Mouse (Mus musculus) retina, postnatal 7 days (tissue): ENCODE results near the gene Enpp1.

Experiments used
- DNase-seq: peaks from one replicate; pipeline ENCODE4 v3.0.0-alpha.2; 2012; ENCODE audit warnings: low read depth, low spot score

The Enpp1 gene

DNA sequence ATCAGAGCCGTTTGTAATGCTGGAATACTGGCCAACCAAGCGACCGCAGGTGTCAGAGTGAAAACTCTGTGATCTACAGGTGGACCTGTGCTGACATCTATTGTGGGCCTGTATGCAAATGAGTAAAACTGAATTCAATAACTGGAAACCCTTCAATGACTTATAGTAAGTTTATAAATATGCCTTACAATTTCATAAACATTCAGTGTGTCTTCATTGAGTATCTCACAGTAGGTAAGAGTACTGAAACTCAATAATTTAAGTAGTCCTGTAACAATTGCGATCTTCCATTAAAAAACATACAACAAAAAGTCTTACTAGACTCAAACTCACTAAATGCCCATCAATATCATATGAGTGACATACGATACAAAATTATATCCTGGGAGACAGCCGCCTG is 1.6 kb downstream of the Enpp1 start:
- no peak for DNase-seq

DNA sequence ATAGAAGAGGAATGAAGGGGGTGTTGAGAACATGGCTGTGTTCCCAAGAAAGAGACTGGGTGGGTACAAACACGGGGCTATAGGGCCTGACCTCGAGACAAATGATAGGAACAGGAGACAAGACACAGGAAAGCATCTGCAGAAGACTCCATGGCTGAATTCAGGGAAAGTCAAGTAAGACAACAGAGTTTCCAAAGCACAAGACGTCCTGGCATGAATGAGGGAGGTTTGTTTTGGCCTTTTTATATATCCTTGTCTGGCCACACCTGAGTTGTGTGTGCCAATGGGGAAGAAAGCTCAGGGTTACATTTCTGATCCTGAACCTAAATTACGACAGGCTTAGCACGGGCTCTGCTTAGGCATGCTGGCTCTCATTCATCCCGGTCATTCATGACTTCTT is 4.2 kb downstream of the Enpp1 start:
- no peak for DNase-seq

DNA sequence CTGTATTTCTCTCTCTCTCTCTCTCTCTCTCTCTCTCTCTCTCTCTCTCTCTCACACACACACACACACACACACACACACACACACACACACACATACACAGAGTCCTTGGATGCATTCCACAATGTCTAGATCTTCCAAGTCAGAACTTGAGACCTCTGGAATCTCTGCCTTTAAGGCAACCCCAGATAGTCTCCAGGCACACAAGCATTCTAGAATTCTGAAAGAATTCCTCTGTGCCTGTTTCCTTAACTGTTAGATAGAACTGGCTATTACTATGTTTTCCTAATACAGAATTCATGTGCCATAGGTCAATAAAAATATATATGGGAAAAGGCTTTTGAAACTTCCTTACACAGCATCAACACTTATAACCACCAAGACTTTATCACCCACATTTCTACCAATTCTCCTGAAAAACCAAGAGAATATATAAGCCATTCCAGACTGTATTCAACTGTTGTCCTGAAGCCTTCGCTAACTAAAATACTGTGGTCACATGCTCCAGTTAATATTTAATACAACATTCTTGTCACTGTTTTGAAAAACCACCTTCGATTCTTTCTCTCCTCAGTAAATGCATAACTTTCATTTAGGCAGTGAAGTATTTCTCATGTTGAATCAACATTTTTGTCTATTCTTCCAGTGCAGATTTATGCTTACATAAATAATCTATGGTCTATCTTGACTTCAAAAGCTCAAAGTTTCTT is 5.4 kb downstream of the Enpp1 start:
- no peak for DNase-seq

DNA sequence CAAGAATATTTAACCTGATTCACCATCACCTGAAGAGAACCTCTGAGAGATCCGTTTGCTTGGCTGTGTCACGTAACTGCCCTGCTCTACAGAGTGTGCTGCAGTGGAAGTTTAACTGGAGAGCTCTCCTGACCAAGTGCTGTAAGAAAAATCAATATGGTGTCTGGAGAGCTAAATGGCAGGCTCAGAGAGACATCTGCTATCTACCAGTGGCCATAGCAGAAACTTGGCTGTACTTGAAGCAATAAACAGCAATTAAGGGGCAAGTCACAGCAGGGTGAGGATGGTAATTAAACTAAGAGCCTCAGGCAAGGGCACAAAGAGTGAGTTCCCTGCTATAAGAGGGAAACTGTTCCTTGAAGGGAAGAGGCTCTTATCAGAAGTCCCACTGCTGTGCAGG is 9.3 kb downstream of the Enpp1 start:
- DNase-seq: no peak

DNA sequence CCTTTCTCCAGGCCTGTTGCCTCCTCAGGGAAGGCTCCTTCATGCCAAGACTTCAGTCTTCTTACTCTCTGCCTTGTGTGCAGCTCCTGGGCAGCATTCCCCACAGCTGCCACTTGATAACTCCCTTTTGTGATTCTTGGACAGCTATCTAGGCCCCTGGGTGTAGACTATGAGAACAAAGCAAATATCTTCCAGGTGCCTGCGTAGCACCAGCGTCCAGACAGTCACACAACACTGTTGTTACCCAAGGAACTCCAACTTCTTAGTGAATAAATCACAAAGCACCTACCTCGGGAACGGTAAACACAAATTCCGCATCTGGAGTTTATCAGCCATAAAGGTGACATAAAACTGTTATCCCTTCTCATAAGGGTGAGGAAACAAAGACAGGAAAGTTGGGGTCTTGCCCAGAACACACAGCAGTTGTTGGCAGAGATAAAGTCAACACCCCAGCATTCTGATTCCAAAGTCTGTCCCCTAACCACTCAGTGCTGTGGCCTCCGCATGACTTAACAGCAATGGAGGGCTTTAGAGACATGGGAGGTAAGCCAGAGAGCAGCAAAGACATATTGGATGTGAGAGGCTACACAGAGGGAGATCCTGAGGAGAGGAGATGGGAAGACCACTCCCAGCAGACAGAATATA is 13.7 kb downstream of the Enpp1 start:
- no peak for DNase-seq

DNA sequence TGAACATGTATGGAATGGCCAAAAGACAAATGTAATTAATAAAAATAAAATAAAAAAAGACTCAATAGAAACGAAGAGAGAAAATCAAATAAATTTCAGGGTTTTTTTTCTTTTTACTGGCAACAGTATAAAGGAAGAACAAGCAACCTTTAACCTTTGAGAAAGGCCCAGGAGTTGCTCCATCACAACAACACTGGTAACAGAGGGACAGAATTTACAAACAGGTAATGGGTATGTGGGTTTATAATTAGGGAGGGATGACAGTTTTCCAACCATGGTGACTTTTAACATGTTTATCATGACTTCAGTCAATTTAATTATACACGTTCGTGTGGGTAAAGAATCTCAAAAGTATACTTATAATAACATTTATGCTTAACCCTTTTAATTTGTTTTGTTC is 15.2 kb downstream of the Enpp1 start:
- no peak for DNase-seq

DNA sequence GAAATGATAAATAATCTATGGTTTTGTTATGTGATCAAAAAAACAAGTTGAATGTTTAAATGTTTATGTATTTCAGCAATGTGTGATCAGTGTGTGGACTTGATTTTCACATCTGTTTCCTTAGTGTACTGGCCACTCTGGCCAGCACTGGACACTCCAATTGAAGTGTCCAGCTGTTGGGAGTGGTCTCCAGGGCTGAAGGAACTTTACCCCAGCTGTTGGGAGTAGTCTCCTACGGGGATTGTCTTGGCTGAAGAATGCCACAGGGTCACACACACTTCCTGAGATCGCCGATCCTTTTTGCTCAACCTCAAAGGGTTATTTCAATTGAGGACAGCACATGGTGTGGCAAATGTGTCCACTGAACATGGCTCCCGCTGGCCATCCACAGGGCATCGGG is 16.2 kb downstream of the Enpp1 start:
- DNase-seq: no peak

DNA sequence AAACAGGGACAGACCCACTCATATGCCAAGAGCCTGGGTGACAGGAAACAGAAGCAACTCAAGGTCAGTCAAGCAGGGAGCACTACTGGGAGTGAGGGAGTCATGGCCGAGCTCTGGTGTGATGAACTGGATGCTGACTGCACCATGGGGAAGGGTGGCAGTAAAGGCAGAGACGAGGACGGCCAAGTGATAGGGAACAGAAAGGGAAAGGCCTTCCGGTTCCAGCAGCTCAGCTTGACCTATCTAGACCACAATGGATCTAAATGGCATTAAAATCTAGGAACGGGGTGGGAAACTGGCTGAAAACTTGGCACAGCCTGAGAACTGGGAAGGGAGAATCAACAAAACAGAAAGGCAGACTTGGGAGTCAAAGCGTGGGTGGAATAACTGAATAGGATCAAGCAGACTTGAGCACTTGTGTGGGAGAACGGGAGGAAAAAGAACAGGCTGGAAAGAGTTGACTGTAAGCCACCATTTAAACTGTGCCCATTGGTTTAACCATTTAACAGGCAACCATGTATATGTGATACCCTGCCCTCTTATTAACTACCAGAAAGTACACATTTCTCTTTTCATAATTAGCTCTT is 29.3 kb downstream of the Enpp1 start:
- no peak for DNase-seq

DNA sequence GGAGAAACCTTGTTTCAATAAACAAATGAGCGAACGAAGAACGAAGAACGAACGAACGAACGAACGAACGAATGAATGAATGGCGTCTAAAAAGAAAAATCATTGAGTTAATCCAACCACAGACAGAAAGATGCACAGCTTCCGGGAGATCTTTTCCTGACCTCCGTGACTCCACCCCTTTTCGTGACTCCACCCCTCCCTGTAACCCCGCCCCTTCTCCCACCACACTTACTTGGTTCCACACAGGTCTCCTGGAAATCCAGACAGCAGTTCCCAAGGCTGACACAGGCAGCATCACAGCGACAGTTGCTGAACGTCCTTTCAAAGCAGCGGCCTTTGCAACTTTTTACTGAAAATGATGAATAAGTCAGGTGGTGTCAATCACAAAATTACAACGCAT is 34.3 kb downstream of the Enpp1 start:
- DNase-seq: no peak

DNA sequence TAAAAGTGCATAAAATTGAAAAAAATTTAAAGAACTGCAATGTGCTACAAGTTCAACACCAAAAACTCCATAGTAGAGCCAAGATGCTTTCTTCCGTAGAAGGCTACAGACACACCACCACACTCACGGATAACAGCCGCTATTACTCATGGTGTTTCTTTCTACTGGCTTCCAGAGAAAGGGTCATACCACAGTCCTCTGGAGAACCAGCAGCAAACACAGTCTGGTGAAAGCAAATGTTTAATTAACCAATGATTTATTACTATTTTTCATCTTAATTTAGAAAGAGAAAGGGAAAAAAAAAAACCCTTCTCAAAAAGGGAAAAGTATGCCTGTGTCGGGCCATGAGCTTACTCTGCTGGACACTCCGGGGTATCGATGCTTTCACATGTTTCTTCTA is 37.7 kb downstream of the Enpp1 start:
- no peak for DNase-seq

DNA sequence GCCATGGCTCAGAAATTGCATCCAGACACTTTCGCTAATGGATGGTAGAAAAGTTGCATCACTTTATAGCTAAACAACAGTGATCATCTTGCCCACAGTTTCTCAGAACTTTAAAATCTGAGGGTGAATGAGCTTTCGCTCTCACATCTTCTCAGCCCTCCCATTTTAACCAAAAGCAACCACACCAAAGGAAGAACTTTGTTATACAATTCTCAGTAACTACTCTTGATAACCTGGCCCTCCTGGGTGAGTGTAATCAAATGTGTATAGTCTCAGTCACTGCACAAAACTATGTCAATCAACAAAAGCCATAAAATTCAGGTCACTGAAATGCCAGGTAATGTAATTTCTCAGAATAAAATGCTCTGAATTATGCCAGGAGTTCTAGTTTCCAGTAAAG is 39.0 kb downstream of the Enpp1 start:
- DNase-seq: no peak

DNA sequence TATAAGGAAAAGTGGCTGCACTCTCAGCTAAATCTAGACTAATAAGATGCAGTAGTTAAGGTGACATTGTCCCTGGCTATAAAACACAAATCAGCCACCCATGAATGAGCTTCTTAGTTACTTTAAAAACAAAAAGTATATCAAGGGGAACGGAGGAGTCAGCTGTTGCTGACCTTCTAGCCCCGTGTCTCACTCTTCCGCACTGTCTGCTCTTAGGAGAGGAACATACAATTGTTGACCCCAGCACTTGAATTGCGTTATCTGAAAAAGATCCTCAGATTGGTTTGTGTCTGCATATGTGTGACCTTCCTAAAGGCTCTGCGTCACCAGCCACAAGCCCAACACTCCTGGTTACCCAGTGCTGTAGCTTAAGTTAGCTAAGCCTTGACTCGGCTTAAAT is 41.4 kb downstream of the Enpp1 start:
- DNase-seq: no peak

DNA sequence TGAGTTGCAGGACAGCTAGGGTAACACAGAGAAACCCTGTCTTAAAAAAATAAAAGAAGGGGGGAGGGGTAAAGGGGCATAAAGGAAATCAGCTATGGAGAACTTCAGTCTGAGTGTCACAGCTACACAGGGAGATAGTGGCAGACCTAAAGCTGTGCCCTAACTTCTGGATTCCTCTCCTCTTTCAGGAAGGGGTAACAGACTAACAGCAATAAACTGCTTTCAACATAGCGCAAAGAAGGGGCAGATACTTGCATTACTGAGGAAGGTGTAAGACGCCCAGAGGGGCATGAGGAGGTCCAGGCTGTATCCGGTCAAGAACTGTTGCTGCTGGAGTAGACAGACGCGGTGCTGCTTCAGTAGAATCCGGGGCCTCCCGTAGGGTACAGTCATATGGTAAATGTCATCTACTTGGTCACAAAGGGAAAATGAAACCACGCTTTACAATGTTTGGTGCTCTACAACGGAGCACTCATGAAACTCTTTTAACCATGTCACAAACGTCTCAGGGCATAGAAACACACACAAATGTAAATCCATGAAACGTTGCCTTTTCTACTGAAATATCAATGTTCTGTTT is 60.9 kb downstream of the Enpp1 start:
- DNase-seq: no peak

DNA sequence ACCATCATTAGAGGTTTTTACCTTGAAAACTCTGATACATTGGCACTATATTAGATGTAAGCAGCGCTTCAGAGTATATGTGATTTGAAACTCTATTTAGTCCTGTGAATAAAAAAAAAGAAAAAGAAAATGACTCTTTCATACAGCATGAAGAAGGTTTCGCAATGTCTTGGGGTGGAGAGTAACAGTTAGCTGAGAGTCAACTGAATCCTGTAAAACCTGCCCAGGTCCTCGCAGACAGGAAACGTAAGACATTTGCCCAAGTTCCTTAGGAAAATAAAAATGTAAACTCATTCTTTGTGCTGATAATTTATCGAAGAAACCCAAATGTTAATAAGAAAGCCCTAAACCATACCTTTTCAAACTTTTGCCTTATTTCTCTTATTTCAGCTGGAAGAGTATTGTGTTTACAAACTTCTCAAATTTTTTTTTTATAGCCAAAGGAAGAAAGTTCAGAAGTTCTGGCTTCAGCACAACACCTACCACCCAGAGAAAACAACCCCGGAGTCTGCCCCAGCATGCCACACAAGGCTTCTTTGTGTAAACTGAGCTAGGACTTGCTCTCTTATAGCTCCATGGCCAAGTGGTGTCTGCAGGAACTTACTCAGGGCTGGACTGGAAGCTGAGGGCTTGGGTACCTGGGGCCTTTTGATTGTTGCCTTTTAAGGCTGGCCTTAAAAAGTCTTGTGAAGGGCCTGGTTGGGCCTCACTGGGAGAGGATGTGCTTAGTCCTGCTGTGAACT is 63.8 kb downstream of the Enpp1 start:
- no peak for DNase-seq

DNA sequence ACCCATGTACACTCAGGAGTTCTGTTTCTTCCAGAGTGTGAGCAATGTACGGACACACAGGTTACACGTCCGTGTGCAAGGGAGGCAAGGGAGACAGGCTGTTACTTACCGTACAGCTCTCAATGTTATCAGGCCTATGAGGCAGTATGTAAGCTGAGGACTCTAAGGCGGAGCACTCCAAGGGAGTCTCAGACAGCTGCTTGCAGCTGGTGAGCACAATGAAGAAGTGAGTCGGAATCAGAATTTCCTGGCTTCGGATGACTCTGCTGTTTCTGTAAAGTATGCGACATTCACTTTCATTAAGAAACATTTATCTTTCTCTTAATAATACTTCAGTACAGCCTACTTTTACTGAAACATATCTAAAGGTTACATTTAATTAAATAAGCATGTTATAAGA is 66.8 kb downstream of the Enpp1 start:
- DNase-seq: no peak

DNA sequence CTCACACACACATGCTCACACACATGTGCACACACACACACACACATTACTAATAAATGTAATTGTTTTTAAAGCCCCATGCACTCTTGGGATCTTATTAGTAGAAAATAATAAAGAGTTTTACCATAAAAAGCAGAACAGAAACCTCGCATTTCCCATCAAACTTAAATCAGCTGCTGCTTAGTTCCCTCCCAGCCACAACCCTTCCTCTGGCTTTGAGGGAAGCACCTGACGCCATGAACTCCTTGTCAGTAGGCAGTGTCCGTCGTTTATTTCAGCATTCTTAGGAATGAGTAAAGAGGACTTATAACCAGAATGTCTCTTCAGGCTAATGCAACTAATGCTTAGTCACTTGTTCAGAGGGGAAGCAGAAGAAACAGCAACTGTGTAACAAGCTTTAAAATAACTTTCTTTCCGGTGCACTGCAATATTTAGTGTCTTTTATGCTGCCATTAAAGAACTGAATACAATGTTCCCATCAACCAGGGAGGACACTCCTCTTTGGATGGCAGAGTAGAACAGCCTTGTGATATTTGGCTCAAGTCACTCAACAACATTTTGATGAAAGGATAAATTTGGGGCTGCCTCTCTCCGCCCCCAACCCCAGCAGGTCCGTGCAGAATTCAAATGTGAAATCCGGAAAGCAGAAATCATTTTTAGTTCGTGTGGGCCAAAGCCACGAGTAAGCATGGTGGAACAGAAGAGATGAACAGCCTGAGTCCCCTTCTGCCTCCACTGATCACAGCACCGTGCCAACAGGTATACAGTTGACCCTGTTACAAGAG is 69.0 kb downstream of the Enpp1 start:
- no peak for DNase-seq

DNA sequence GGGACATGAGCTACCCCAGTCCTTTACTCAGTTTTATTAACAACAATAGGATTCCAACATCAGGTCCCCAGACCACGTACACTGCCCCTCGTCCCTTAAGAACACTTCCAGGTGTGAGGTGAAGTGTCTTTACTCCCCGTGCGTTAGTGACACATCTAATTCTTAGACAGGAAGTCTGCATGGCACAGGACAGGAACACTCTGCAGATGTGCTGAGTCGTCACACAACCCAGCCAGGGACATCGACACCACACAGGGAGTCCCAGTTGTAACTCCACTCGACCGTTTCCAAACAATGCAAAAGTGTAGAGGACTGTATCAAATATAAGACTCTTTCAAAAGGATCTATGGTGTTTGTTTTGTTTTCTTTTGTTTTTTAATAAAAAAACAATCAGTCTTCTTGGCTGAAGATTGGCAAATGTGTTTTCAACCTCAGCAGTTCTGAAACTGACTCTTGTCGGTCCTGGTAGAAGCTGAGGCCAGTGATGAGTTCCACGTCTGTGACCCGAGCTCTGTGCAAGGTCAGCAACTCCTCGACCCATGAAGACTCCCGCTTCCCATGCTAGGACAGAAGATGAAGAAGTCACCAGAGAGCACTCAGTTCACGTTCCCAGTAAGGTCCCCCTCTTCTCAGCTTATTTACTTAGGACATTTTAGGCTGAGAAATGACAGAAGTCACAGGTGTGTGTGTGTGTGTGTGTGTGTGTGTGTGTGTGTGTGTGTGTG is 70.4 kb downstream of the Enpp1 start:
- DNase-seq: no peak

DNA sequence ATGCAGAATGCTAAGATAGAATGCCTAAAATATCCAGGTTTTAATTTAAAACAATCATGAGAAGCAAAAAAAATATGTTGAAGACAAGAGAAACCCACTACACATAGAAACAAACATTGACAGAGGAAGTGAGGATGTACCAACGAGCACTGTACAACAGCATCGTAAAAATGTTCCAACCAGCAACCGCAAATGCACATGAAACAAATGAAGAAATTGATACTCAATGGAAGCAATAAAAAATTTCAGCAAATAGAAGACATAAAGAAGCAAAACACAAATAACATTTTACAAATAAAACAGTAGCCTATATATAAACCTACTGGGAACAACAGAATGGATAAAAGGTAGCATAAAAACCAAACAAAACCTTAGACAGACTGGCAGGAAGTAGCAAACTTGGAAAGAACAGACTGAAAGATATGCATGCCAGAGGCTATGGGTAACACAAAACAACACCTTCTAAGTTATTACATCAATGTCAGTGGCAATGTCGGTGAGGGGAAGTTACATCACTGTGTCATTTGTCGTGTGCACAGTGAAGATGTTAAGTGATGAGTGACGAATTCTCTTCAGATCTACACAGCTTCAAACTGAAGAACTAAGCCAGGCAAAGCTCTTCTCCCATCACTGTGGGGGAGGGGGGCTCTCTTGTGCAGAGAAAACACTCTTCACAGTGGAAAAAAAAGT is 71.6 kb downstream of the Enpp1 start:
- no peak for DNase-seq

DNA sequence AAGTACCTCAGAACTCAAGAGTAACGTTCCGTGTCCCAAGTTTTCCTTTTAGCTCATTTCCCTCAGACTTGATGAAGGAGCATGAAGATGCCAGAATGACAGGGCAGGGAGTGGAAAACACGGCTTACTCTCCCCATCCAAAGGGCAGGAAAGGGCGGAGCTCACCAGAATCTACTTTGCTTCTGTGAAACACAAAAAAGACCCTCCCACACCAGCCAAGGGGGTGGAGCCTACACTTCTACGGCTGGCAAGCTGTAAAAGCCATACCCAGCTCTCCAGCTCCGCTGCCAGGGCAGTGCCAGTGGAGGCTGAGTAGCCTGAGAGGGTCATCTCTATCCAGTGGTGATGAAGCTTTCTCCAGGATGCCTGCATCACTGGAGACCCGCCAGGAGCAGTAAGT is 72.4 kb downstream of the Enpp1 start:
- no peak for DNase-seq
